Mouse (Mus musculus) gastrocnemius, postnatal 10 days (tissue): ENCODE data around the gene Miga2. TPM values are rescaled to one million over a fixed set of nuclear protein-coding genes. Genes with fewer than 3 reads are reported as not detected.
A peak's percentile ranks its signal among the peaks of the same experiment; 100 is the strongest.

Experiments used
- DNase-seq: peaks from one replicate; pipeline ENCODE4 v3.0.0; 2021; ENCODE audit warnings: mixed read lengths
- microRNA-seq, 2 experiments: library from miRNA; unstranded; fragments of <30 nt; microRNA quantifications; one replicate each; pipeline ENCODE4 v1.2.0; 2021
- total RNA-seq, 2 experiments: library from RNA; stranded (reverse); gene quantifications; 2 replicates each; pipeline ENCODE4 v1.2.3; 2021

Miga2 gene
- total RNA-seq, 2 experiments from 2014 or later = 19.4 to 31.1 TPM

GRCm38 (mm10) chr2:30417595-30418165 lies 53.6 kb downstream of the Miga2 start:
- no peak for DNase-seq

GRCm38 (mm10) chr2:30418259-30418658 lies 54.2 kb downstream of the Miga2 start:
- no peak for DNase-seq

GRCm38 (mm10) chr2:30419112-30419511 lies 55.1 kb downstream of the Miga2 start:
- no peak for DNase-seq

DNA sequence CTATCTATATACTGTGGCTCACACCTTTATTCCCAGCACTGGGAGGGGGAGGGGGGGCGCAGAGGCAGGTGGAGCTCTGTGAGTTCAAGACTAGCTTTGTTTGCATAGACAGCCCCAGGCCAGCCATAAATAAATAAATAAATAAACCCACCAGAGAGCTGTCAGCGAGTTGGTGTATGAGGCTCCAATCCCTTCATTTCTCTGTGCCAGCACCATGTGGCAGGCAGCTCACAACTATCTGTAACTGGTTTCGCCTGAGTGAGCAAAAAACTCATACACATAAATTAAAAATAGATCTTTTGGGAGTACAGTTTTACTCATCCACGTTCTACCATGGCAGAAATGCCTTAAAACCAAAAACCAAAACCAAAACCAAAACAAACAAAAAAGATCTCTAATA lies 57.4 kb downstream of the Miga2 start:
- no peak for DNase-seq

DNA sequence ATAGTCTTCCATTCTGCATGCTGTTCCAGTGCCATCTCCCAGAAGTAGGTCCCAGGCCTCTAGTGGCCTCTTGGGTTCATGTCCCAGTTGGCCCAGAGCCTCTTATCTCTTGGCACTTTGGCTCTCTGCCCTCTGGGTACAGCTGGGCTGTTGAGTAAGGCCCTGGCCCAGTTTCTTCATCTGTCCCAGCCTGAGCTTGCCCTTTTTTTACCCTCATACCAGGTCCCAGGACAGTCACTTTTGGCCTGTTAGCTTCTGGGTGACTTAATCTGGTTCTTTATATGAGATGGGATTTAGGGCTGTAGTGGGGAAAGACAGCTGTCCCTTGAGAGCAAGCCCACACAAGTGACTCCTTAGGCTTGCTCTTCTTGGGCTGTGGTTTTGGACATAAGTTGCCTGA lies 65.1 kb downstream of the Miga2 start:
- peak; percentile 59 for DNase-seq

Small RNA genes lying within 50 kb of the gene (microRNA-seq; reads per million reads assigned to microRNA genes)
- 0 reads per million in 2 experiments for gene Gm47292

Other genes starting within 250 kb of the Miga2 start
- gene Zer1, start 239.6 kb upstream of the Miga2 start, total RNA-seq = 10 to 100 TPM; 18.9 to 21.7 TPM
- gene Tbc1d13, start 230.5 kb upstream of the Miga2 start, total RNA-seq = 10 to 100 TPM; 14.0 to 18.0 TPM
- 10 to 100 TPM; 31.1 to 36.6 TPM for gene Endog, start 192.7 kb upstream of the Miga2 start, total RNA-seq
- gene Spout1, start 185.8 kb upstream of the Miga2 start, total RNA-seq = 1 to 10 TPM; 7.4 to 7.6 TPM
- 10 to 100 TPM; 13.6 to 16.0 TPM for gene Kyat1, start 158.4 kb upstream of the Miga2 start, total RNA-seq
- gene Lrrc8a, start 126.5 kb upstream of the Miga2 start, total RNA-seq = 10 to 100 TPM; 21.2 to 22.1 TPM
- gene Gm28035, start 123.7 kb upstream of the Miga2 start, total RNA-seq = under 1 TPM; 0.42 to 0.86 TPM
- gene Phyhd1, start 98.0 kb upstream of the Miga2 start, total RNA-seq = 10 to 100 TPM; 11.3 to 12.4 TPM
- gene Gm28038, start 83.2 kb upstream of the Miga2 start, total RNA-seq = not detected
- gene Dolk, start 77.9 kb upstream of the Miga2 start, total RNA-seq = 10 to 100 TPM; 17.3 to 18.3 TPM
- gene Nup188, start 77.8 kb upstream of the Miga2 start, total RNA-seq = 10 to 100 TPM; 15.9 to 18.1 TPM
- gene Sh3glb2, start 4.9 kb upstream of the Miga2 start, total RNA-seq = 10 to 100 TPM; 32.2 to 37.9 TPM
- 10 to 100 TPM; 10.9 to 14.3 TPM for gene Dolpp1, start 28.0 kb downstream of the Miga2 start, total RNA-seq
- 100 to 1,000 TPM; 228 to 262 TPM for gene Crat, start 51.6 kb downstream of the Miga2 start, total RNA-seq
- 100 to 1,000 TPM in 1 of 2 experiments, 10 to 100 TPM in 1; 95.1 to 101 TPM for gene Ptpa, start 51.8 kb downstream of the Miga2 start, total RNA-seq
- 1 to 10 TPM; 4.8 to 7.4 TPM for gene Ier5l, start 110.0 kb downstream of the Miga2 start, total RNA-seq
- 1 to 10 TPM; 5.3 to 5.9 TPM for gene Cstad, start 230.8 kb downstream of the Miga2 start, total RNA-seq